Mouse (Mus musculus) neural tube, embryonic 13.5 days (tissue): Measurements from ENCODE around the gene H6pd. TPM values are rescaled to one million over a fixed set of nuclear protein-coding genes. Genes with fewer than 3 reads are reported as not detected.

Experiments
- ATAC-seq: fragments of 200-750 bp; cut with Nextera tagmentation; 2 replicates; pipeline ENCODE4 v1.8.0; 2017; ENCODE audit warnings: low read depth, mild to moderate bottlenecking, moderate TSS enrichment, moderate library complexity
- H3K27ac ChIP-seq: fragments of 300-500 bp; sonication (generic); replicated peaks from 2 replicates; pipeline ENCODE4 v1.5.1; 2015; ENCODE audit warnings: moderate library complexity, mild to moderate bottlenecking, inconsistent platforms
- H3K27me3 ChIP-seq: fragments of 300-500 bp; sonication (generic); 2 replicates; pipeline ENCODE4 v1.6.1; 2015; ENCODE audit warnings: mild to moderate bottlenecking, inconsistent platforms
- H3K36me3 ChIP-seq: fragments of 300-500 bp; sonication (generic); 2 replicates; pipeline ENCODE4 v1.6.1; 2015; ENCODE audit warnings: mild to moderate bottlenecking, inconsistent platforms
- H3K4me1 ChIP-seq: fragments of 300-500 bp; sonication (generic); replicated peaks from 2 replicates; pipeline ENCODE4 v1.6.1; 2015; ENCODE audit warnings: inconsistent platforms
- H3K4me2 ChIP-seq: fragments of 300-500 bp; sonication (generic); 2 replicates; pipeline ENCODE4 v1.6.1; 2015; ENCODE audit warnings: inconsistent platforms, mild to moderate bottlenecking, moderate library complexity
- H3K4me3 ChIP-seq: fragments of 300-500 bp; sonication (generic); 2 replicates; pipeline ENCODE4 v1.5.1; 2015; ENCODE audit warnings: mild to moderate bottlenecking, inconsistent platforms
- H3K9ac ChIP-seq: fragments of 300-500 bp; sonication (generic); 2 replicates; pipeline ENCODE4 v1.6.1; 2015; ENCODE audit warnings: moderate library complexity, mild to moderate bottlenecking, inconsistent platforms
- H3K9me3 ChIP-seq: fragments of 300-500 bp; sonication (generic); 2 replicates; pipeline ENCODE4 v1.6.1; 2016; ENCODE audit warnings: inconsistent platforms
- WGBS: fragments of 180-500 bp; shearing (Covaris S2); methylation state at CpG from one replicate; pipeline ENCODE4 v1.1.7; 2015; 5-methylcytosine and 5-hydroxymethylcytosine counted together
- polyA plus RNA-seq: library from polyadenylated mRNA; unstranded; fragments of >200 nt; fragmentation: Nextera tagmentation; extraction: Ambion mirVana; gene quantifications from 2 replicates; pipeline ENCODE4 v1.2.1, GENCODE M21; 2015

Gene H6pd
- polyA plus RNA-seq, 1 experiment from 2014 or later, result 3.5 TPM

DNA sequence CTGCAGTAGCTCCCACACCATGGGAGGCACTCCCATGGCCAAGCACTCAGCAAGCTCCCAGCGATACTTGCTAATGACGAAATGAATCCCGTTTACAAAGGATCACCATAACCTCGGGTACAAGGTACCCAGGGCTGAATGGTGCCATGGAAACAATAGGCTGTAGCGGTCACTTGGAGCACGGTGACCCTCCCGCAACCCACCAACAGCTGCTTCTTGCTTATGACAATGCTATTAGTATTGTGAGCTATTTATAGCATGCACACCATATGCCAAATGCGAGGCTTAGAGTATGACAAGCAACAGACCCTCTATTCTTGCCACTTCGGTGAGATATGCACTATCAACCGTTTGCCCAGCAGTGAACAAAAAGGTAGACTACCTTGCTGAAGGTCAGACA lies 3.6 kb downstream of the H6pd start:
- no peak overlapping the region for H3K9ac ChIP-seq
- peaks cover 26% of the 10 kb centered on the region for H3K4me1 ChIP-seq
- H3K4me2 ChIP-seq, result no peak overlapping the region
- H3K27me3 ChIP-seq, result no peaks in the 10 kb centered on the region
- no peaks in the 10 kb centered on the region for H3K36me3 ChIP-seq
- no peaks in the 10 kb centered on the region for H3K9me3 ChIP-seq
- no peak for ATAC-seq
- H3K27ac ChIP-seq, result no peak overlapping the region
- 95% methylated on average over 10 of the region's 10 CpGs for WGBS
- no peak overlapping the region for H3K4me3 ChIP-seq

DNA sequence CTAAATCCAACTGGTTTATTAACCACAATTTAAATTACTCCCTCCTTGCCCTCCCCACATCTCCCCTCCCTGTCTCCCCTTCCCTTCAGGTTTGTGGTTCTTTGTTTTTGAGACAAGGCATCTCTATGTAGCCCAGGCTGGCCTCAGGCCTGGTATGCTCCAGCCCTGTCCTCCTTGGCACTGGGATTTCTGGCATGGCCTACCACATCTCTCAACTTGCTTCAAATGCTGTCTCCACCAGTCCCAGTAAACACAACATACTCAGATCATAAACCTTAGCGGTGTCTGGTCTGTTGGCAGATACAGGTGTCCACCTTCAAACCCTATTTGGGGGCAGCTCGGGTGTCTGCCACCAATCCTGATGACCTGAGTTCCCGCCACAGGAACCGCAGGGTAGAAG lies 5.2 kb downstream of the H6pd start:
- no peak overlapping the region for H3K4me3 ChIP-seq
- H3K36me3 ChIP-seq, result no peaks in the 10 kb centered on the region
- no peak overlapping the region for H3K4me2 ChIP-seq
- no peak overlapping the region for H3K9ac ChIP-seq
- H3K9me3 ChIP-seq, result no peaks in the 10 kb centered on the region
- no peak for ATAC-seq
- WGBS, result 93% methylated on average over 4 of the region's 4 CpGs
- H3K4me1 ChIP-seq, result peaks cover 22% of the 10 kb centered on the region
- H3K27me3 ChIP-seq, result no peaks in the 10 kb centered on the region
- H3K27ac ChIP-seq, result no peak overlapping the region

GRCm38 (mm10) chr4:150003021-150003580 lies 5.7 kb downstream of the H6pd start:
- 42% methylated on average over 7 of the region's 7 CpGs for WGBS
- Histone ChIP-seq H3K9ac (no peak overlapping the region), H3K27me3 (no peaks in the 10 kb centered on the region), H3K9me3 (no peaks in the 10 kb centered on the region), H3K36me3 (no peaks in the 10 kb centered on the region), H3K4me2 (no peak overlapping the region), H3K4me1 (peaks cover 20% of the 10 kb centered on the region), H3K27ac (no peak overlapping the region), H3K4me3 (no peak overlapping the region)
- ATAC-seq, result no peak

GRCm38 (mm10) chr4:150002021-150002528 lies 6.7 kb downstream of the H6pd start:
- Histone ChIP-seq H3K27ac (no peak overlapping the region), H3K4me3 (no peak overlapping the region), H3K9me3 (no peaks in the 10 kb centered on the region), H3K36me3 (no peaks in the 10 kb centered on the region), H3K27me3 (no peaks in the 10 kb centered on the region), H3K4me2 (no peak overlapping the region), H3K4me1 (peaks cover 13% of the 10 kb centered on the region), H3K9ac (0 out of 2 replicates have a peak overlapping the region, but pooled peaks have one; percentile 17)
- ATAC-seq, result no peak
- 75% methylated on average over 12 of the region's 12 CpGs for WGBS

GRCm38 (mm10) chr4:150001221-150001860 lies 7.5 kb downstream of the H6pd start:
- Histone ChIP-seq H3K27me3 (no peaks in the 10 kb centered on the region), H3K36me3 (no peaks in the 10 kb centered on the region), H3K27ac (no peak overlapping the region), H3K4me2 (no peak overlapping the region), H3K9ac (no peak overlapping the region), H3K4me1 (peaks cover 13% of the 10 kb centered on the region), H3K9me3 (no peaks in the 10 kb centered on the region), H3K4me3 (no peak overlapping the region)
- 76% methylated on average over 10 of the region's 10 CpGs for WGBS
- ATAC-seq, result no peak

- no peak overlapping the region for H3K9ac ChIP-seq
- H3K27ac ChIP-seq, result no peak overlapping the region
- no peaks in the 10 kb centered on the region; the same call in 1 of the 2 replicates for H3K27me3 ChIP-seq
- peaks cover 13% of the 10 kb centered on the region for H3K4me1 ChIP-seq
- no peak overlapping the region for H3K4me2 ChIP-seq
- WGBS, result 89% methylated on average over 15 of the region's 15 CpGs
- no peaks in the 10 kb centered on the region for H3K36me3 ChIP-seq
- H3K4me3 ChIP-seq, result no peak overlapping the region
- no peaks in the 10 kb centered on the region for H3K9me3 ChIP-seq
- no peak for ATAC-seq
Measured at GRCm38 (mm10) chr4:149999931-150000555, 8.8 kb downstream of the H6pd start.

- Histone ChIP-seq H3K9ac (no peak overlapping the region), H3K27me3 (no peaks in the 10 kb centered on the region; the same call in 1 of the 2 replicates), H3K4me1 (peaks cover 13% of the 10 kb centered on the region), H3K36me3 (no peaks in the 10 kb centered on the region), H3K9me3 (no peaks in the 10 kb centered on the region), H3K4me2 (no peak overlapping the region), H3K4me3 (no peak overlapping the region), H3K27ac (no peak overlapping the region)
- WGBS, result 79% methylated on average over 9 of the region's 9 CpGs
- ATAC-seq, result no peak
Measured at GRCm38 (mm10) chr4:149999510-149999900, 9.3 kb downstream of the H6pd start.

DNA sequence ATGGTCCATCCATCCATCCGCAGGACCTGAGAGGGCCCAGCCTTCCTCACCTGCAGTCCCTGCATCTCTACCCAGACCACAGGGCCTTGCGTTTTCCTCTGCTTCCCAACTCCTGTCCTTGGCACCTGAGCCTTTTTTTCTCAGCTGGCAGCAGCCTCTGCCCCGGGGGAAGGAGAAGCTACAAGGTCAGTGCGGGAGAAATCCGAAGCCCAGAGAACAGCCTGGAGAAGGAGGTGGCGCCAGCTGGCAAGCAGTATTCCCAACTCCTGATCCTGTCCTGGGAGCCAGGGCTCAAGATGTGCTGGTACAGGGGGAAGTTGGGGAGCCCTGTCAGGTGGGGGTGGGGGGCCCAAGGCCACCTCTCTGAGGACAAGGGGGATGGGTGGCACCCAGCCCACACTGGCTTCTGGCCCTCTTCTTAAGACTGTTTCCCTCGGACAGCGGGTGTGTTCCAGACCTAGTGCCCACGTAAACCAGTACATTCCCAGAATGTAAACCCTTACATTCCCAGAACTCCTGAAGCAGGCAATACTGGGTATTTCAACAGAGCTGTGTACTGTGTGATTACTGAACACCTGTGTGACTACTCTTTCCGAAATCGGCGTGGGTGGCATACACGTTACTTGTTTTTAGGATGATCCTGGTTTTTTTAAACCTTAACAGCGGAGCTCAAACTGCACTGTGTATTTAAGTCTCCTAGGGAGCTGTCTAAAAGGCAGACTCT lies 9.9 kb downstream of the H6pd start:
- Histone ChIP-seq H3K27me3 (no peaks in the 10 kb centered on the region; the same call in 1 of the 2 replicates), H3K27ac (no peak overlapping the region), H3K9ac (no peak overlapping the region), H3K4me2 (no peak overlapping the region), H3K4me1 (peaks cover 13% of the 10 kb centered on the region), H3K36me3 (no peaks in the 10 kb centered on the region), H3K4me3 (no peak overlapping the region), H3K9me3 (no peaks in the 10 kb centered on the region)
- no peak for ATAC-seq
- 84% methylated on average over 14 of the region's 14 CpGs for WGBS

- Histone ChIP-seq H3K27ac (no peak overlapping the region), H3K9ac (no peak overlapping the region), H3K9me3 (no peaks in the 10 kb centered on the region), H3K4me1 (peaks cover 6% of the 10 kb centered on the region), H3K36me3 (no peaks in the 10 kb centered on the region), H3K4me3 (no peak overlapping the region), H3K27me3 (no peaks in the 10 kb centered on the region; the same call in 1 of the 2 replicates), H3K4me2 (no peak overlapping the region)
- ATAC-seq, result no peak
- 78% methylated on average over 10 of the region's 10 CpGs for WGBS
Measured at GRCm38 (mm10) chr4:149997999-149998398, 10.8 kb downstream of the H6pd start.

- Histone ChIP-seq H3K27ac (no peak overlapping the region), H3K27me3 (no peaks in the 10 kb centered on the region; the same call in 1 of the 2 replicates), H3K4me1 (peaks cover 3% of the 10 kb centered on the region), H3K4me3 (no peak overlapping the region), H3K4me2 (no peak overlapping the region), H3K36me3 (no peaks in the 10 kb centered on the region), H3K9ac (no peak overlapping the region), H3K9me3 (no peaks in the 10 kb centered on the region)
- WGBS, result 81% methylated on average over 7 of the region's 7 CpGs
- ATAC-seq, result no peak
Measured at GRCm38 (mm10) chr4:149996440-149996839, 12.4 kb downstream of the H6pd start.

DNA sequence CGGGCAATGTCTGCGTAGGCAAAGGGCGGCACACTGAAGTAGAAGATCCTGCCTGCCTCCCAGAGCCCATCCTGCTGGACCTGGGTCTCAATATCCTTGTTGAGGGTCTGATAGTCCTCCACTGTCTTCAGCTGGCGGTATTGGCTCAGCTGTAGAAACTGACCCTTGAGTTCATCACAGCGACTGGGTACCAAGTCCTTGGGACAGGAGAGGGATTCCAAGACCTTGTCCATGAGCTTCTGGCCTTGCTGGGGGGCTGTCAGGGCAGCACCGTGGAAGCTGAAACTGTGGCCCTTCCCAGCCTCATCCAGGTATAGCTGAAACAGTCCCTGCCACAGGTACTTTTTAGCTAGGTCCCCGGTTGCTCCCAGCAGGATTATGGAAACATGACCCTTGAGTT lies 12.9 kb downstream of the H6pd start:
- H3K4me3 ChIP-seq, result no peak overlapping the region
- no peak for ATAC-seq
- peaks cover 9% of the 10 kb centered on the region for H3K4me1 ChIP-seq
- H3K36me3 ChIP-seq, result no peaks in the 10 kb centered on the region
- no peak overlapping the region for H3K4me2 ChIP-seq
- 90% methylated on average over 7 of the region's 7 CpGs for WGBS
- H3K27ac ChIP-seq, result no peak overlapping the region
- H3K27me3 ChIP-seq, result no peaks in the 10 kb centered on the region; the same call in 1 of the 2 replicates
- no peak overlapping the region for H3K9ac ChIP-seq
- H3K9me3 ChIP-seq, result no peaks in the 10 kb centered on the region

- 89% methylated on average over 10 of the region's 10 CpGs for WGBS
- no peaks in the 10 kb centered on the region for H3K36me3 ChIP-seq
- ATAC-seq, result no peak
- H3K4me1 ChIP-seq, result peaks cover 24% of the 10 kb centered on the region
- no peak overlapping the region for H3K4me2 ChIP-seq
- no peaks in the 10 kb centered on the region for H3K9me3 ChIP-seq
- no peak overlapping the region for H3K4me3 ChIP-seq
- H3K9ac ChIP-seq, result no peak overlapping the region
- no peaks in the 10 kb centered on the region; the same call in 1 of the 2 replicates for H3K27me3 ChIP-seq
- H3K27ac ChIP-seq, result no peak overlapping the region
Measured at GRCm38 (mm10) chr4:149994218-149994617, 14.6 kb downstream of the H6pd start.
